Mouse (Mus musculus): ENCODE results near the gene Wdr46. TPM values are rescaled to one million over a fixed set of nuclear protein-coding genes. Genes with fewer than 3 reads are reported as not detected.

Wdr46 gene
- polyA plus RNA-seq, 1 experiment from 2014 or later: 37.2 TPM

DNA sequence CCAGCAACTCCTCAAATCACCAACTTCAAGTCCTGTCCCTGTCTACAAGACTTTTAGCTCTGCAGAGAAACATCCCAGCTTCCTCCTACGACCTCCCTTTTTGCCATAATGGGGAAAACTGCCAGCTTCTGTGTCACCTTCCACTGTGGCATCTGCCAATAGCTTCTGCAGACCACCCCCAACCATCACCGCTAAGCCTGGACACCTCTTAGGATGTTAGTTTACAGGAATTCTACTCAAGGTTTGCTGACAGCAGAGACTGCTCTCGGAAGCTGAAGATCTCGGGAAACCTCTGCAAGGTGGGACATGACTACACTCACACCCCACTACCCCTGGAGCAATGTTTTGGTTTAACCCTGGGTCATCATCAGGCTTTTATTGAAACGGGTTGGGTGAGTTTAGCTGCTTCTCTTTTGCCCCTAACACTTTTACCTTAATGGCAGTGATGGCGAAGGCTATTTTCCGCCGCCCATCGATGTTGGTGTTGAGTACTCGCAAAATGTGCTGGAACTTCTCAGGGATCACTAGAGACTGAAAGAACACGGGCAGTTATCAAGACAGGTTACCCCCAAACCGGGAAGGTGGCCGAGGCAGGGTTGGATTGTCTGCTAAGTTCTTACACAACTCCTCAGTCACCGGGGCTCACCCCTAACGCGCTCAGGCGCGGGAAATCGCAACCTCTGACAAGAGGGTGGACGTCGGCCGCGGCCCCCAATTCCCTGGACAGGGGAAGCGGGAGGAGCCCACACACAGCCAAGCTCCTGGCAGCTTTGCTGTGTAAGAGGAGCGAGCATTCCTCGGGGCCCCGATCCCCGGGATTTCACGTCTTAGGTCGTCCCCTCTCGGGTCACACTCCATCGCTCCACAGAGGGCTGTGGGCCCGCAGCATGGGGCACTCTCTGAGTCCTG is 14.4 kb downstream of the Wdr46 start:
- peaks cover 26% of the 10 kb centered on the region; the same call in 1 of the 2 replicates for H3K4me1 ChIP-seq (ENCODE audit: insufficient read depth)
- DNase-seq (no peak), ATAC-seq (ENCODE audit: insufficient read depth) (peak; percentile 12)
- TF ChIP-seq CTCF (IDR thresholded peaks at IDR 0.05; ENCODE audit: low read depth): no peak
- peak overlapping the region; percentile 99 for H3K4me3 ChIP-seq (ENCODE audit: low read depth, low read length)
- WGBS: under 1% methylated on average over 33 of the region's 33 CpGs
- peaks cover 56% of the 10 kb centered on the region for H3K36me3 ChIP-seq (ENCODE audit: insufficient read depth)
- H3K4me2 ChIP-seq: peak overlapping the region; percentile 100
- no peaks in the 10 kb centered on the region for H3K27me3 ChIP-seq (ENCODE audit: insufficient read depth, low read length)
- H3K9ac ChIP-seq: peak overlapping the region; percentile 99
- peak overlapping the region; percentile 97 for H3K27ac ChIP-seq (ENCODE audit: low read depth)
- no peaks in the 10 kb centered on the region for H3K9me3 ChIP-seq (ENCODE audit: low read depth, low read length)

DNA sequence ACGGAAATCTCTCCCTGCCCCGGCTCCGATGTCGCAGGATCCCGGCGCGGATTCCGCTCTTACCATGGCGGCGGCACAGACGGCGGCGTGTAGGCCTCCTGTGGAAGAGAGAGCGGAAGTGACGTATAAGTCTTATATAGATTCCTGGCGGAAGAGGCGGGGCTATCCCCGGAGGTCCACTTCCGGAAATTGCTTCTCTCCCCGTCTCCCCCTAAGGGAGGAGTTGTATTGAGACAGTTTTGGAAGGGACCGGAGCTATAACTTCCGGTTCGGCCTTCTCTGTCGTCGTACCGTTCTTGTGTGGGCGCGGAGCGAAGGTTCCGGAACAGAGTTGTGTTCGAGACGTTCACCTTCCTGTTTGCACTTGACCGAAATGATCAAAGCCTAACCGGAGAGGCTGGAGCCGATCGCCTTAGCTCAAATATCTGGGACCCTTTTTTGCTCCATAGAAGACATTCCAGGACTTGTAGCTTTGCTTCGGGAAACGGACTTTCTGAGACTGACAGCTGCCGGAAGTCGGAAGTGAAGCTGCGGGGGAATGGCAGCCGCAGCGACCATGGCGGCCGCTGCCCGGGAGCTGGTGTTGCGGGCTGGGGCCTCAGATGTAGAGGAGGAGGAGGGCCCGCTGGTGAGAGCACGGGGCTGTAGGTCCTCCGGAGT is 15.2 kb downstream of the Wdr46 start, which contains the start of the genes Vps52 and Rps18:
Gene Vps52, plus strand, starts transcription at position 258 of the 660 bp plus-strand sequence.
Gene Rps18, minus strand, starts transcription at position 447 of the 660 bp plus-strand sequence.
- Histone ChIP-seq H3K27me3 (ENCODE audit: insufficient read depth, low read length) (no peaks in the 10 kb centered on the region), H3K4me1 (ENCODE audit: insufficient read depth) (peaks cover 26% of the 10 kb centered on the region; the same call in 1 of the 2 replicates), H3K9ac (peak within 1 kb of the TSS; percentile 99), H3K27ac (ENCODE audit: low read depth) (peak within 1 kb of the TSS; percentile 97), H3K36me3 (ENCODE audit: insufficient read depth) (peaks cover 56% of the 10 kb centered on the region), H3K4me3 (ENCODE audit: low read depth, low read length) (peak within 1 kb of the TSS; percentile 99), H3K9me3 (ENCODE audit: low read depth, low read length) (no peaks in the 10 kb centered on the region), H3K4me2 (peak within 1 kb of the TSS; percentile 100)
- peak; percentile 32 for TF ChIP-seq CTCF (IDR thresholded peaks at IDR 0.05; ENCODE audit: low read depth)
- peak; percentile 84 for ATAC-seq (ENCODE audit: insufficient read depth)
- DNase-seq: peak; percentile 99
- under 1% methylated on average over 50 of the region's 50 CpGs for whole genome bisulfite sequencing

DNA sequence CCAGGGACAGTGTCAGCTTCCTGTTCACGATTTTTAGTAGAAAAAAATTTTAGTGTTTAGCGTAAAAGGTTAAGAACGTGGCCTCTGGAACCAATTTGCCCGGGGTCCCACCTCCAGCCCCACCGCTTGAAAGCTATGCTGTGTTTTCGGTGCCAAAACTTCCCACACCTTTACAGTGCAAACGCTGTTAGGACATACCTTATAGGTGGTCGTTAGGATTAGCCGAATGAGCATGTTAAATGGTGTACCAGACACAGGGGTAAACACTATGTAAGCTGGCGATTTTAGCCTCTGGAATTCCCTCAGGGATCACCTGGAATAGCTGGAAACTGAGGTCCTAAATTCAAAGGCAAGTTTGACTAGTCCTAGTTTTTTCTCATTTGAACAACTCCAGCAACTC is 15.9 kb downstream of the Wdr46 start:
- Histone ChIP-seq H3K36me3 (ENCODE audit: insufficient read depth) (peaks cover 61% of the 10 kb centered on the region), H3K27me3 (ENCODE audit: insufficient read depth, low read length) (no peaks in the 10 kb centered on the region), H3K27ac (ENCODE audit: low read depth) (no peak overlapping the region), H3K4me1 (ENCODE audit: insufficient read depth) (peaks cover 26% of the 10 kb centered on the region; the same call in 1 of the 2 replicates), H3K9ac (peak overlapping the region; percentile 71), H3K4me2 (peak overlapping the region; percentile 78), H3K9me3 (ENCODE audit: low read depth, low read length) (no peaks in the 10 kb centered on the region), H3K4me3 (ENCODE audit: low read depth, low read length) (peak overlapping the region; percentile 99)
- ATAC-seq (ENCODE audit: insufficient read depth): no peak
- 7% methylated on average over 10 of the region's 10 CpGs for WGBS
- DNase-seq: no peak
- TF ChIP-seq CTCF (IDR thresholded peaks at IDR 0.05; ENCODE audit: low read depth): no peak

DNA sequence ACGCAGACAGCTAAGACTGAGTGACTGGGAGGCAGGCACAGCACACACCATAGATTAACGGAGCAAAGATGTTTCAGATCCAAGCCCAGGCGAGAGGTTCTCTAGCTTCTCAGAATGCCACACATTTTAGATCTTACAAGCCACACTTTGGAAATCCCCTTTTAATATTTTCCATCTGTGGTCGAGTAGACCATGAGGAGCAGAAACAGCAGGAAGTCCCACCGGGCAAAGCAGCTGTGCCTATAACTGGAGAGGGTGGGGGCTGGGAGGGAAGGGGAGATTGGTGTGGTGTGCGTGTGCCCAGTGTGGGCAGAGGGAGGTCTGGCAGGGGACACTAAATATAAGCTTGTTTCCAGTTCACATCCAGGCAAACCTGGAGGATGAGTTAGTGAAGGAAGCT is 17.0 kb downstream of the Wdr46 start:
- Histone ChIP-seq H3K4me3 (ENCODE audit: low read depth, low read length) (no peak overlapping the region), H3K27ac (ENCODE audit: low read depth) (no peak overlapping the region), H3K4me2 (no peak overlapping the region), H3K36me3 (ENCODE audit: insufficient read depth) (peaks cover 60% of the 10 kb centered on the region), H3K4me1 (ENCODE audit: insufficient read depth) (peaks cover 18% of the 10 kb centered on the region; the same call in 1 of the 2 replicates), H3K27me3 (ENCODE audit: insufficient read depth, low read length) (no peaks in the 10 kb centered on the region), H3K9me3 (ENCODE audit: low read depth, low read length) (no peaks in the 10 kb centered on the region), H3K9ac (no peak overlapping the region)
- ATAC-seq (ENCODE audit: insufficient read depth) (no peak), DNase-seq (no peak)
- 80% methylated on average over 6 of the region's 6 CpGs for WGBS
- TF ChIP-seq CTCF (IDR thresholded peaks at IDR 0.05; ENCODE audit: low read depth): no peak

DNA sequence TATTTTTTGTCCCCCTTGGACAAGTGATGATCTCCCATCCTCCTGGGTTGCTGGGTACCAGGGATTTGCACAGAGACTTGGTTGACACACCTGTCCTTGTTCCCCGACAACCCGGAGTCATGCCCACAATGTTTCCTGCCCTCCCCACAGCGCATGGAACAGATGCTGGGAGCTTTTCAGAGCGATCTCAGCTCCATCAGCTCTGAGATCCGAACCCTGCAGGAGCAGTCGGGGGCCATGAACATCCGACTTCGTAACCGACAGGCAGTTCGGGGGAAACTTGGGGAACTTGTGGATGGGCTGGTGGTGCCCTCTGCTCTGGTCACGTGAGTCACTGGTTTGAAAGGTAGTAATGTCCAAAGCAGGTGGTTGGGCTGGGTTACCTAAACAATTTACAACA is 18.0 kb downstream of the Wdr46 start:
- WGBS: 95% methylated on average over 11 of the region's 11 CpGs
- H3K36me3 ChIP-seq (ENCODE audit: insufficient read depth): peaks cover 60% of the 10 kb centered on the region

DNA sequence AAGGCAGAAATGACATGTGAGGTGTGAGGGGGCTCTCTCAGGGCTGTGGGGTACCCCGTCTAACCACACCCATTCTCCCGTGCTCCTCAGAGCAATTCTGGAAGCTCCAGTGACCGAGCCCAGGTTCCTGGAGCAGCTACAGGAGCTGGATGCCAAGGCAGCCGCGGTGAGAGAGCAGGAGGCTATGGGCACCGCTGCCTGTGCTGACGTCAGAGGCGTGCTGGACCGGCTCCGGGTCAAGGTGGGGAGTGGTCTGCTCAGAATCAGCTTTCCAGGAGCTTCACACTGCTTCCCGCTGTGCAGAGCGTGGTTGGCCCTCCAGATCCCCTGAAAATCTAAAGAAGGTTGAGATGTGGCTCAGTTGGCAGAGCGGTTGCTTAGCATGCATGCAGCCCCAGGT is 18.7 kb downstream of the Wdr46 start:
- H3K4me1 ChIP-seq (ENCODE audit: insufficient read depth): peaks cover 7% of the 10 kb centered on the region; the same call in 1 of the 2 replicates
- H3K9ac ChIP-seq: no peak overlapping the region
- H3K36me3 ChIP-seq (ENCODE audit: insufficient read depth): peaks cover 58% of the 10 kb centered on the region
- H3K27me3 ChIP-seq (ENCODE audit: insufficient read depth, low read length): no peaks in the 10 kb centered on the region
- no peak overlapping the region for H3K27ac ChIP-seq (ENCODE audit: low read depth)
- WGBS: 93% methylated on average over 13 of the region's 13 CpGs
- no peak overlapping the region for H3K4me2 ChIP-seq
- ATAC-seq (ENCODE audit: insufficient read depth) (no peak), DNase-seq (no peak)
- TF ChIP-seq CTCF (IDR thresholded peaks at IDR 0.05; ENCODE audit: low read depth): no peak
- no peaks in the 10 kb centered on the region for H3K9me3 ChIP-seq (ENCODE audit: low read depth, low read length)
- H3K4me3 ChIP-seq (ENCODE audit: low read depth, low read length): no peak overlapping the region

More for the DNA sequence above, 18.0 kb downstream of the Wdr46 start:
- DNase-seq (no peak), ATAC-seq (ENCODE audit: insufficient read depth) (no peak)
- TF ChIP-seq CTCF (IDR thresholded peaks at IDR 0.05; ENCODE audit: low read depth): no peak
- Histone ChIP-seq H3K27me3 (ENCODE audit: insufficient read depth, low read length) (no peaks in the 10 kb centered on the region), H3K4me1 (ENCODE audit: insufficient read depth) (peaks cover 12% of the 10 kb centered on the region; the same call in 1 of the 2 replicates), H3K4me3 (ENCODE audit: low read depth, low read length) (no peak overlapping the region), H3K9ac (no peak overlapping the region), H3K4me2 (no peak overlapping the region), H3K9me3 (ENCODE audit: low read depth, low read length) (no peaks in the 10 kb centered on the region), H3K27ac (ENCODE audit: low read depth) (no peak overlapping the region)

DNA sequence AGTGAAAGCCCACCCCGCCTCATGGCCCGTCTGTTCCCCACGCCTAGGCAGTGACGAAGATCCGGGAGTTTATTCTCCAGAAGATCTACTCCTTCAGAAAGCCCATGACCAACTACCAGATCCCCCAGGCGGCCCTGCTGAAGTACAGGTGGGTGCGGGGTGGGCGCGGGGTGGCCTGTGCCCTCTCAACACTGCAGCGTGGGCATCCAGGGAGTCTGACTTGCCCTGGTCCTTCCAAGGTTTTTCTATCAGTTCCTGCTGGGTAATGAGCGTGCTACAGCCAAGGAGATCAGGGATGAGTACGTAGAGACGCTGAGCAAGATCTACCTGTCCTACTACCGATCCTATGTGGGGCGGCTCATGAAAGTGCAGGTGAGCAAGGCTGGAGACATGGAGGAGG is 19.5 kb downstream of the Wdr46 start:
- H3K36me3 ChIP-seq (ENCODE audit: insufficient read depth): peaks cover 52% of the 10 kb centered on the region
- 0 out of 2 replicates have a peak, but pooled peaks cover 2% of the 10 kb centered on the region for H3K4me1 ChIP-seq (ENCODE audit: insufficient read depth)
- no peaks in the 10 kb centered on the region for H3K27me3 ChIP-seq (ENCODE audit: insufficient read depth, low read length)
- DNase-seq (no peak), ATAC-seq (ENCODE audit: insufficient read depth) (no peak)
- H3K9ac ChIP-seq: no peak overlapping the region
- no peak overlapping the region for H3K27ac ChIP-seq (ENCODE audit: low read depth)
- H3K4me3 ChIP-seq (ENCODE audit: low read depth, low read length): no peak overlapping the region
- H3K4me2 ChIP-seq: no peak overlapping the region
- H3K9me3 ChIP-seq (ENCODE audit: low read depth, low read length): no peaks in the 10 kb centered on the region
- TF ChIP-seq CTCF (IDR thresholded peaks at IDR 0.05; ENCODE audit: low read depth): no peak
- WGBS: 91% methylated on average over 15 of the region's 15 CpGs
